Mouse (Mus musculus): ENCODE measurements around the gene Sorcs3. TPM values are rescaled to one million over a fixed set of nuclear protein-coding genes. Genes with fewer than 3 reads are reported as not detected.

Gene Sorcs3
- polyA plus RNA-seq, 1 experiment: not detected

- Histone ChIP-seq H3K36me3 (replicated peaks; ENCODE audit: low read length) (no peaks in the 10 kb centered on the region), H3K27me3 (replicated peaks) (no peaks in the 10 kb centered on the region), H3K4me1 (no peaks in the 10 kb centered on the region), H3K4me3 (replicated peaks) (no peak overlapping the region), H3K9me3 (peaks cover 19% of the 10 kb centered on the region)
- TF ChIP-seq GATA1 (IDR thresholded peaks at IDR 0.05; ENCODE audit: borderline replicate concordance, low read length) (no peak), FLI1 (IDR thresholded peaks at IDR 0.05; ENCODE audit: low read length) (no peak)
Observed at GRCm38 (mm10) chr19:48820493-48821282, 614.9 kb downstream of the Sorcs3 start.

- Histone ChIP-seq H3K4me1 (no peaks in the 10 kb centered on the region), H3K4me3 (replicated peaks) (no peak overlapping the region), H3K36me3 (replicated peaks; ENCODE audit: low read length) (no peaks in the 10 kb centered on the region), H3K27me3 (replicated peaks) (no peaks in the 10 kb centered on the region), H3K9me3 (peaks cover 19% of the 10 kb centered on the region)
- TF ChIP-seq GATA1 (IDR thresholded peaks at IDR 0.05; ENCODE audit: borderline replicate concordance, low read length): no peak
- no peak for TF ChIP-seq FLI1 (IDR thresholded peaks at IDR 0.05; ENCODE audit: low read length)
Observed at GRCm38 (mm10) chr19:48821283-48821715, 615.5 kb downstream of the Sorcs3 start.

GRCm38 (mm10) chr19:48834342-48834741 is 628.5 kb downstream of the Sorcs3 start:
- H3K27me3 ChIP-seq (replicated peaks): no peaks in the 10 kb centered on the region
- H3K9me3 ChIP-seq: peaks cover 15% of the 10 kb centered on the region
- no peak overlapping the region for H3K4me3 ChIP-seq (replicated peaks)
- no peaks in the 10 kb centered on the region for H3K36me3 ChIP-seq (replicated peaks; ENCODE audit: low read length)
- TF ChIP-seq FLI1 (IDR thresholded peaks at IDR 0.05; ENCODE audit: low read length) (no peak), GATA1 (IDR thresholded peaks at IDR 0.05; ENCODE audit: borderline replicate concordance, low read length) (no peak)
- no peaks in the 10 kb centered on the region for H3K4me1 ChIP-seq

- peaks cover 33% of the 10 kb centered on the region for H3K9me3 ChIP-seq
- H3K27me3 ChIP-seq (replicated peaks): no peaks in the 10 kb centered on the region
- no peak for TF ChIP-seq GATA1 (IDR thresholded peaks at IDR 0.05; ENCODE audit: borderline replicate concordance, low read length)
- no peak for TF ChIP-seq FLI1 (IDR thresholded peaks at IDR 0.05; ENCODE audit: low read length)
- no peak overlapping the region for H3K4me3 ChIP-seq (replicated peaks)
- H3K36me3 ChIP-seq (replicated peaks; ENCODE audit: low read length): no peaks in the 10 kb centered on the region
- no peaks in the 10 kb centered on the region for H3K4me1 ChIP-seq
Observed at GRCm38 (mm10) chr19:48839418-48839817, 633.6 kb downstream of the Sorcs3 start.

GRCm38 (mm10) chr19:48847700-48848099 is 641.9 kb downstream of the Sorcs3 start:
- Histone ChIP-seq H3K9me3 (peaks cover 18% of the 10 kb centered on the region; the same call in 1 of the 2 replicates), H3K4me1 (no peaks in the 10 kb centered on the region), H3K27me3 (replicated peaks) (no peaks in the 10 kb centered on the region), H3K4me3 (replicated peaks) (no peak overlapping the region), H3K36me3 (replicated peaks; ENCODE audit: low read length) (no peaks in the 10 kb centered on the region)
- TF ChIP-seq FLI1 (IDR thresholded peaks at IDR 0.05; ENCODE audit: low read length): no peak
- no peak for TF ChIP-seq GATA1 (IDR thresholded peaks at IDR 0.05; ENCODE audit: borderline replicate concordance, low read length)

- Histone ChIP-seq H3K27me3 (replicated peaks) (no peaks in the 10 kb centered on the region), H3K4me3 (replicated peaks) (no peak overlapping the region), H3K36me3 (replicated peaks; ENCODE audit: low read length) (no peaks in the 10 kb centered on the region), H3K9me3 (peaks cover 4% of the 10 kb centered on the region; the same call in 1 of the 2 replicates), H3K4me1 (no peaks in the 10 kb centered on the region)
- TF ChIP-seq GATA1 (IDR thresholded peaks at IDR 0.05; ENCODE audit: borderline replicate concordance, low read length) (no peak), FLI1 (IDR thresholded peaks at IDR 0.05; ENCODE audit: low read length) (no peak)
Observed at GRCm38 (mm10) chr19:48850466-48850865, 644.6 kb downstream of the Sorcs3 start.
